Mouse (Mus musculus): Measurements from ENCODE around the gene Lama1. TPM values are rescaled to one million over a fixed set of nuclear protein-coding genes. Genes with fewer than 3 reads are reported as not detected.
"Not testable (repeated sequence)": the region's sequence is repeated elsewhere in the genome, so short reads cannot be mapped to it uniquely, and the experiment has no call there.

The Lama1 gene
- polyA plus RNA-seq, 1 experiment from 2014 or later = 20.1 TPM

GRCm38 (mm10) chr17:67836146-67836895, 139.3 kb downstream of the Lama1 start:
- TF ChIP-seq CTCF (IDR thresholded peaks at IDR 0.05; ENCODE audit: low read depth) = no peak
- DNase-seq (ENCODE audit: low spot score) (no peak), ATAC-seq (replicated peaks; ENCODE audit: low FRiP score, low read depth) (no peak)
- H3K4me2 ChIP-seq (ENCODE audit: low read length) = no peak overlapping the region
- no peak overlapping the region for H3K9ac ChIP-seq (ENCODE audit: low read depth, low read length)
- WGBS = 94% methylated on average over 20 of the region's 20 CpGs
- H3K27ac ChIP-seq = no peak overlapping the region
- H3K4me1 ChIP-seq (replicated peaks; ENCODE audit: insufficient read depth, low read length) = no peaks in the 10 kb centered on the region
- H3K9me3 ChIP-seq (replicated peaks; ENCODE audit: low read length) = no peaks in the 10 kb centered on the region; the same call in 1 of the 2 replicates
- no peak overlapping the region for H3K4me3 ChIP-seq (replicated peaks; ENCODE audit: low read depth, low read length)
- no peaks in the 10 kb centered on the region for H3K36me3 ChIP-seq (ENCODE audit: insufficient read depth, low read length)
- no peaks in the 10 kb centered on the region for H3K27me3 ChIP-seq (ENCODE audit: insufficient read depth, low read length)

- peak; percentile 84 for DNase-seq (ENCODE audit: low spot score)
- Histone ChIP-seq H3K4me3 (replicated peaks; ENCODE audit: low read depth, low read length) (no peak overlapping the region), H3K4me1 (replicated peaks; ENCODE audit: insufficient read depth, low read length) (no peaks in the 10 kb centered on the region), H3K9ac (ENCODE audit: low read depth, low read length) (no peak overlapping the region), H3K9me3 (replicated peaks; ENCODE audit: low read length) (no peaks in the 10 kb centered on the region; the same call in 1 of the 2 replicates), H3K4me2 (ENCODE audit: low read length) (no peak overlapping the region), H3K36me3 (ENCODE audit: insufficient read depth, low read length) (no peaks in the 10 kb centered on the region), H3K27ac (no peak overlapping the region), H3K27me3 (ENCODE audit: insufficient read depth, low read length) (no peaks in the 10 kb centered on the region)
- TF ChIP-seq CTCF (IDR thresholded peaks at IDR 0.05; ENCODE audit: low read depth) = peak; percentile 89
- ATAC-seq (replicated peaks; ENCODE audit: low FRiP score, low read depth) = peak; percentile 49
- 60% methylated on average over 17 of the region's 17 CpGs for WGBS
Measured at GRCm38 (mm10) chr17:67837351-67838090, 140.5 kb downstream of the Lama1 start.

- no peak overlapping the region for H3K4me3 ChIP-seq (replicated peaks; ENCODE audit: low read depth, low read length)
- no peak overlapping the region for H3K9ac ChIP-seq (ENCODE audit: low read depth, low read length)
- no peaks in the 10 kb centered on the region for H3K36me3 ChIP-seq (ENCODE audit: insufficient read depth, low read length)
- H3K27ac ChIP-seq = no peak overlapping the region
- WGBS = 89% methylated on average over 13 of the region's 13 CpGs
- no peak for TF ChIP-seq CTCF (IDR thresholded peaks at IDR 0.05; ENCODE audit: low read depth)
- DNase-seq (ENCODE audit: low spot score) = no peak
- ATAC-seq (replicated peaks; ENCODE audit: low FRiP score, low read depth) = no peak
- H3K9me3 ChIP-seq (replicated peaks; ENCODE audit: low read length) = no peaks in the 10 kb centered on the region; the same call in 1 of the 2 replicates
- H3K4me2 ChIP-seq (ENCODE audit: low read length) = no peak overlapping the region
- H3K4me1 ChIP-seq (replicated peaks; ENCODE audit: insufficient read depth, low read length) = no peaks in the 10 kb centered on the region
- no peaks in the 10 kb centered on the region for H3K27me3 ChIP-seq (ENCODE audit: insufficient read depth, low read length)
Measured at GRCm38 (mm10) chr17:67838948-67839347, 141.9 kb downstream of the Lama1 start.

GRCm38 (mm10) chr17:67841494-67841893, 144.4 kb downstream of the Lama1 start:
- not testable (repeated sequence) for H3K4me3 ChIP-seq (replicated peaks; ENCODE audit: low read depth, low read length); H3K4me1 ChIP-seq (replicated peaks; ENCODE audit: insufficient read depth, low read length); DNase-seq (ENCODE audit: low spot score); ATAC-seq (replicated peaks; ENCODE audit: low FRiP score, low read depth); H3K9me3 ChIP-seq (replicated peaks; ENCODE audit: low read length); H3K27ac ChIP-seq; H3K9ac ChIP-seq (ENCODE audit: low read depth, low read length); H3K36me3 ChIP-seq (ENCODE audit: insufficient read depth, low read length); H3K4me2 ChIP-seq (ENCODE audit: low read length); H3K27me3 ChIP-seq (ENCODE audit: insufficient read depth, low read length)
- 98% methylated on average over 2 of the region's 2 CpGs for WGBS

- no peak for TF ChIP-seq CTCF (IDR thresholded peaks at IDR 0.05; ENCODE audit: low read depth)
- 92% methylated on average over 10 of the region's 10 CpGs for WGBS
- no peak for DNase-seq (ENCODE audit: low spot score)
- Histone ChIP-seq H3K9me3 (replicated peaks; ENCODE audit: low read length) (no peaks in the 10 kb centered on the region), H3K36me3 (ENCODE audit: insufficient read depth, low read length) (peaks cover 13% of the 10 kb centered on the region; the same call in 1 of the 2 replicates), H3K27ac (no peak overlapping the region), H3K4me2 (ENCODE audit: low read length) (no peak overlapping the region), H3K4me1 (replicated peaks; ENCODE audit: insufficient read depth, low read length) (0 out of 2 replicates have a peak, but pooled peaks cover under 1% of the 10 kb centered on the region), H3K9ac (ENCODE audit: low read depth, low read length) (no peak overlapping the region), H3K4me3 (replicated peaks; ENCODE audit: low read depth, low read length) (no peak overlapping the region), H3K27me3 (ENCODE audit: insufficient read depth, low read length) (no peaks in the 10 kb centered on the region)
- no peak for ATAC-seq (replicated peaks; ENCODE audit: low FRiP score, low read depth)
Measured at GRCm38 (mm10) chr17:67861080-67861630, 164.1 kb downstream of the Lama1 start.
